Mouse (Mus musculus) midbrain, embryonic 16.5 days (tissue): ENCODE data around the gene Frmd3. TPM values are rescaled to one million over a fixed set of nuclear protein-coding genes. Genes with fewer than 3 reads are reported as not detected.

Experiments
- ATAC-seq: fragments of 200-750 bp; cut with Nextera tagmentation; 2 replicates; pipeline ENCODE4 v1.8.0; 2017; ENCODE audit warnings: moderate TSS enrichment
- H3K27ac ChIP-seq: fragments of 300-500 bp; sonication (generic); 2 replicates; pipeline ENCODE4 v1.5.1; 2014; ENCODE audit warnings: mild to moderate bottlenecking, low read length, mixed read lengths
- H3K27me3 ChIP-seq: fragments of 300-500 bp; sonication (generic); 2 replicates; pipeline ENCODE4 v1.6.1; 2014; ENCODE audit warnings: low read depth, low read length, mixed read lengths; ENCODE audit not compliant: control insufficient read depth, insufficient read depth
- H3K36me3 ChIP-seq: fragments of 300-500 bp; sonication (generic); 2 replicates; pipeline ENCODE4 v1.6.1; 2014; ENCODE audit warnings: mild to moderate bottlenecking, low read length, moderate library complexity, mixed read lengths; ENCODE audit not compliant: control insufficient read depth, insufficient read depth
- H3K4me1 ChIP-seq: fragments of 300-500 bp; sonication (generic); 2 replicates; pipeline ENCODE4 v1.6.1; 2014; ENCODE audit warnings: mild to moderate bottlenecking, low read length, mixed read lengths; ENCODE audit not compliant: control insufficient read depth, insufficient read depth
- H3K4me2 ChIP-seq: fragments of 300-500 bp; sonication (generic); 2 replicates; pipeline ENCODE4 v1.6.1; 2014; ENCODE audit warnings: mild to moderate bottlenecking, low read length, mixed read lengths
- H3K4me3 ChIP-seq: fragments of 300-500 bp; sonication (generic); 2 replicates; pipeline ENCODE4 v1.5.1; 2014; ENCODE audit warnings: low read depth, mild to moderate bottlenecking, low read length, moderate library complexity, mixed read lengths
- H3K9ac ChIP-seq: fragments of 300-500 bp; sonication (generic); 2 replicates; pipeline ENCODE4 v1.6.1; 2014; ENCODE audit warnings: low read depth, low read length, mixed read lengths
- H3K9me3 ChIP-seq: fragments of 300-500 bp; sonication (generic); replicated peaks from 2 replicates; pipeline ENCODE4 v1.6.1; 2014; ENCODE audit warnings: mild to moderate bottlenecking, low read length, mixed read lengths; ENCODE audit not compliant: control insufficient read depth, poor library complexity, severe bottlenecking
- WGBS: fragments of 180-500 bp; shearing (Covaris S2); extraction: QIAGEN DNeasy Blood & Tissue Kit; methylation state at CpG from one replicate; pipeline ENCODE4 v1.1.7; 2014; 5-methylcytosine and 5-hydroxymethylcytosine counted together
- polyA plus RNA-seq: library from polyadenylated mRNA; unstranded; fragments of >200 nt; fragmentation: Nextera tagmentation; extraction: Ambion mirVana; gene quantifications from 2 replicates; pipeline ENCODE4 v1.2.1, GENCODE M21; 2015

The Frmd3 gene
- 40.6 and 43.1 TPM in 2 replicates for polyA plus RNA-seq

- Histone ChIP-seq H3K4me2 (peak within 1 kb of the TSS; percentile 59), H3K9me3 (no peaks in the 10 kb centered on the region), H3K27me3 (no peaks in the 10 kb centered on the region), H3K36me3 (no peaks in the 10 kb centered on the region), H3K4me3 (peak within 1 kb of the TSS; percentile 75), H3K4me1 (peaks cover 12% of the 10 kb centered on the region), H3K9ac (peak within 1 kb of the TSS; percentile 94), H3K27ac (peak within 1 kb of the TSS; percentile 98)
- under 1% methylated on average over 54 of the region's 56 CpGs for WGBS
- peak; percentile 95 for ATAC-seq
Observed at GRCm38 (mm10) chr4:74013211-74014047, at the start of gene Frmd3. Gene Frmd3, plus strand, starts transcription at chr4:74013442.

- Histone ChIP-seq H3K9ac (no peak overlapping the region), H3K4me1 (no peaks in the 10 kb centered on the region), H3K27ac (no peak overlapping the region), H3K4me2 (no peak overlapping the region), H3K36me3 (no peaks in the 10 kb centered on the region), H3K27me3 (no peaks in the 10 kb centered on the region), H3K9me3 (no peaks in the 10 kb centered on the region), H3K4me3 (no peak overlapping the region)
- ATAC-seq = no peak
- WGBS = 86% methylated on average over 3 of the region's 3 CpGs
Observed at GRCm38 (mm10) chr4:73980454-73980853, 32.8 kb upstream of the Frmd3 start.

- H3K36me3 ChIP-seq = no peaks in the 10 kb centered on the region
- 21% methylated on average over 3 of the region's 3 CpGs for WGBS
- peaks cover 12% of the 10 kb centered on the region for H3K4me1 ChIP-seq
- no peaks in the 10 kb centered on the region for H3K9me3 ChIP-seq
- H3K9ac ChIP-seq = peak overlapping the region; percentile 94
- H3K4me2 ChIP-seq = peak overlapping the region; percentile 59
- H3K27ac ChIP-seq = peak overlapping the region; percentile 98
- no peaks in the 10 kb centered on the region for H3K27me3 ChIP-seq
- peak; percentile 54 for ATAC-seq
- peak overlapping the region; percentile 75 for H3K4me3 ChIP-seq
Observed at GRCm38 (mm10) chr4:74012277-74012676, 965 bp upstream of the Frmd3 start.

GRCm38 (mm10) chr4:74012700-74013099 lies 542 bp upstream of the Frmd3 start:
- WGBS = 33% methylated on average over 4 of the region's 4 CpGs
- Histone ChIP-seq H3K27ac (peak overlapping the region; percentile 98), H3K4me1 (peaks cover 12% of the 10 kb centered on the region), H3K36me3 (no peaks in the 10 kb centered on the region), H3K9me3 (no peaks in the 10 kb centered on the region), H3K27me3 (no peaks in the 10 kb centered on the region), H3K9ac (peak overlapping the region; percentile 94), H3K4me3 (peak overlapping the region; percentile 75), H3K4me2 (peak overlapping the region; percentile 59)
- peak; percentile 63 for ATAC-seq

- H3K4me2 ChIP-seq = peak overlapping the region; percentile 59
- 7% methylated on average over 11 of the region's 11 CpGs for WGBS
- H3K4me1 ChIP-seq = peaks cover 12% of the 10 kb centered on the region
- H3K4me3 ChIP-seq = peak overlapping the region; percentile 75
- H3K9ac ChIP-seq = peak overlapping the region; percentile 94
- H3K36me3 ChIP-seq = no peaks in the 10 kb centered on the region
- peak overlapping the region; percentile 98 for H3K27ac ChIP-seq
- peak; percentile 69; the same call in 1 of the 2 replicates for ATAC-seq
- H3K27me3 ChIP-seq = no peaks in the 10 kb centered on the region
- H3K9me3 ChIP-seq = no peaks in the 10 kb centered on the region
Observed at GRCm38 (mm10) chr4:74014048-74014500, 832 bp downstream of the Frmd3 start.

- Histone ChIP-seq H3K36me3 (0 out of 2 replicates have a peak, but pooled peaks cover 2% of the 10 kb centered on the region), H3K4me1 (peaks cover 9% of the 10 kb centered on the region; the same call in 1 of the 2 replicates), H3K4me2 (no peak overlapping the region), H3K27me3 (no peaks in the 10 kb centered on the region), H3K27ac (no peak overlapping the region), H3K9me3 (peaks cover 7% of the 10 kb centered on the region; the same call in 1 of the 2 replicates), H3K9ac (no peak overlapping the region), H3K4me3 (no peak overlapping the region)
- 72% methylated on average over 2 of the region's 2 CpGs for WGBS
- ATAC-seq = no peak
Observed at GRCm38 (mm10) chr4:74020084-74020483, 6.8 kb downstream of the Frmd3 start.

GRCm38 (mm10) chr4:74043226-74043625 lies 30.0 kb downstream of the Frmd3 start:
- H3K36me3 ChIP-seq = peaks cover 6% of the 10 kb centered on the region; the same call in 1 of the 2 replicates
- peaks cover 3% of the 10 kb centered on the region; the same call in 1 of the 2 replicates for H3K9me3 ChIP-seq
- ATAC-seq = no peak
- H3K27ac ChIP-seq = no peak overlapping the region
- no peaks in the 10 kb centered on the region for H3K27me3 ChIP-seq
- no peak overlapping the region for H3K9ac ChIP-seq
- no peak overlapping the region for H3K4me3 ChIP-seq
- no peak overlapping the region for H3K4me2 ChIP-seq
- no peaks in the 10 kb centered on the region for H3K4me1 ChIP-seq

GRCm38 (mm10) chr4:74051692-74052091 lies 38.5 kb downstream of the Frmd3 start:
- Histone ChIP-seq H3K4me3 (no peak overlapping the region), H3K4me1 (no peaks in the 10 kb centered on the region), H3K9ac (no peak overlapping the region), H3K4me2 (no peak overlapping the region), H3K27ac (no peak overlapping the region), H3K27me3 (no peaks in the 10 kb centered on the region), H3K36me3 (no peaks in the 10 kb centered on the region), H3K9me3 (peaks cover 4% of the 10 kb centered on the region; the same call in 1 of the 2 replicates)
- no peak for ATAC-seq
- 31% methylated on average over 1 of the region's 1 CpGs for WGBS

- no peak for ATAC-seq
- 29% methylated on average over 2 of the region's 2 CpGs for WGBS
Observed at GRCm38 (mm10) chr4:74076727-74077126, 63.5 kb downstream of the Frmd3 start.

More at GRCm38 (mm10) chr4:74076727-74077126, 63.5 kb downstream of the Frmd3 start:
- Histone ChIP-seq H3K36me3 (no peaks in the 10 kb centered on the region; the same call in 1 of the 2 replicates), H3K27me3 (no peaks in the 10 kb centered on the region), H3K27ac (no peak overlapping the region), H3K4me2 (no peak overlapping the region), H3K4me3 (no peak overlapping the region), H3K9me3 (no peaks in the 10 kb centered on the region), H3K4me1 (no peaks in the 10 kb centered on the region), H3K9ac (no peak overlapping the region)
